Mouse (Mus musculus) spleen, postnatal 10 days (tissue): ENCODE data around the gene Hmx2.
A peak's percentile ranks its signal among the peaks of the same experiment; 100 is the strongest.

Source experiments
- DNase-seq, 2 experiments: peaks; one replicate each; pipeline ENCODE4 v3.0.0; 2021 to 2022; ENCODE audit warnings: low spot score in 2 of 2

Hmx2 gene

GRCm38 (mm10) chr7:131548473-131548872, at the start of gene Hmx2:
TSS of gene Hmx2 (plus strand) at chr7:131548773.
- DNase-seq, result no peak

GRCm38 (mm10) chr7:131503739-131504138, 44.8 kb upstream of the Hmx2 start:
- DNase-seq, result no peak

GRCm38 (mm10) chr7:131539979-131540378, 8.6 kb upstream of the Hmx2 start:
- peak in 1 of 2 experiments; percentile 84 for DNase-seq

- DNase-seq, result no peak
Measured at GRCm38 (mm10) chr7:131541184-131542114, 7.1 kb upstream of the Hmx2 start.

- peak in 1 of 2 experiments; percentile 24 for DNase-seq
Measured at GRCm38 (mm10) chr7:131542115-131542871, 6.3 kb upstream of the Hmx2 start, which contains the start of gene Hmx3. TSS of gene Hmx3 (plus strand) at chr7:131542867.

- DNase-seq, result peak in 1 of 2 experiments; percentile 23
Measured at GRCm38 (mm10) chr7:131542872-131543622, 5.5 kb upstream of the Hmx2 start.

- no peak for DNase-seq
Measured at GRCm38 (mm10) chr7:131543623-131544481, 4.7 kb upstream of the Hmx2 start.

GRCm38 (mm10) chr7:131544871-131545270, 3.7 kb upstream of the Hmx2 start:
- DNase-seq, result no peak

- DNase-seq, result no peak
Measured at GRCm38 (mm10) chr7:131545701-131546385, 2.7 kb upstream of the Hmx2 start.

GRCm38 (mm10) chr7:131546423-131546822, 2.1 kb upstream of the Hmx2 start:
- no peak for DNase-seq

- DNase-seq, result no peak
Measured at GRCm38 (mm10) chr7:131547481-131547880, 1.1 kb upstream of the Hmx2 start.

- DNase-seq, result no peak
Measured at GRCm38 (mm10) chr7:131551471-131551870, 2.9 kb downstream of the Hmx2 start.

GRCm38 (mm10) chr7:131551931-131552741, 3.6 kb downstream of the Hmx2 start:
- DNase-seq, result no peak

GRCm38 (mm10) chr7:131552781-131553180, 4.2 kb downstream of the Hmx2 start:
- DNase-seq, result no peak

- peak in 1 of 2 experiments; percentile 48 for DNase-seq
Measured at GRCm38 (mm10) chr7:131553771-131554175, 5.2 kb downstream of the Hmx2 start.

- DNase-seq, result peak in 1 of 2 experiments; percentile 22
Measured at GRCm38 (mm10) chr7:131554341-131555180, 6.0 kb downstream of the Hmx2 start.

- peak in 1 of 2 experiments; percentile 33 for DNase-seq
Measured at GRCm38 (mm10) chr7:131555301-131556081, 6.9 kb downstream of the Hmx2 start.

- DNase-seq, result no peak
Measured at GRCm38 (mm10) chr7:131556116-131556515, 7.5 kb downstream of the Hmx2 start.
